Mouse (Mus musculus): ENCODE measurements around the gene Smpd3. TPM values are rescaled to one million over a fixed set of nuclear protein-coding genes. Genes with fewer than 3 reads are reported as not detected.
A peak's percentile ranks its signal among the peaks of the same experiment; 100 is the strongest.

The Smpd3 gene
- 10 to 100 TPM; 65.8 to 76.1 (median 71.5) TPM for total RNA-seq (2022)

- peak; percentile 93 to 100 for DNase-seq (ENCODE audit: low spot score in 2 of 2)
Measured at GRCm38 (mm10) chr8:106337852-106338521, at the start of gene Smpd3. Gene Smpd3 (minus strand): TSS chr8:106337988.

- DNase-seq (ENCODE audit: low spot score in 2 of 2) = no peak
Measured at GRCm38 (mm10) chr8:106381026-106381425, 43.2 kb upstream of the Smpd3 start.

- DNase-seq (ENCODE audit: low spot score in 2 of 2) = no peak
Measured at GRCm38 (mm10) chr8:106379357-106379756, 41.6 kb upstream of the Smpd3 start.

- no peak for DNase-seq (ENCODE audit: low spot score in 2 of 2)
Measured at GRCm38 (mm10) chr8:106378501-106379048, 40.8 kb upstream of the Smpd3 start.

GRCm38 (mm10) chr8:106376862-106377261, 39.1 kb upstream of the Smpd3 start:
- DNase-seq (ENCODE audit: low spot score in 2 of 2) = no peak

- no peak for DNase-seq (ENCODE audit: low spot score in 2 of 2)
Measured at GRCm38 (mm10) chr8:106375957-106376356, 38.2 kb upstream of the Smpd3 start.

- DNase-seq (ENCODE audit: low spot score in 2 of 2) = no peak
Measured at GRCm38 (mm10) chr8:106369069-106369468, 31.3 kb upstream of the Smpd3 start.

GRCm38 (mm10) chr8:106368501-106368900, 30.7 kb upstream of the Smpd3 start:
- no peak for DNase-seq (ENCODE audit: low spot score in 2 of 2)

- no peak for DNase-seq (ENCODE audit: low spot score in 2 of 2)
Measured at GRCm38 (mm10) chr8:106364837-106365236, 27.0 kb upstream of the Smpd3 start.

GRCm38 (mm10) chr8:106364278-106364677, 26.5 kb upstream of the Smpd3 start:
- no peak for DNase-seq (ENCODE audit: low spot score in 2 of 2)

- no peak for DNase-seq (ENCODE audit: low spot score in 2 of 2)
Measured at GRCm38 (mm10) chr8:106363321-106363720, 25.5 kb upstream of the Smpd3 start.

GRCm38 (mm10) chr8:106359650-106360338, 22.0 kb upstream of the Smpd3 start:
- DNase-seq (ENCODE audit: low spot score in 2 of 2) = no peak

GRCm38 (mm10) chr8:106351135-106351534, 13.3 kb upstream of the Smpd3 start:
- DNase-seq (ENCODE audit: low spot score in 2 of 2) = no peak

GRCm38 (mm10) chr8:106349398-106349797, 11.6 kb upstream of the Smpd3 start:
- no peak for DNase-seq (ENCODE audit: low spot score in 2 of 2)

- no peak for DNase-seq (ENCODE audit: low spot score in 2 of 2)
Measured at GRCm38 (mm10) chr8:106346123-106346522, 8.3 kb upstream of the Smpd3 start.

- DNase-seq (ENCODE audit: low spot score in 2 of 2) = no peak
Measured at GRCm38 (mm10) chr8:106343471-106343870, 5.7 kb upstream of the Smpd3 start.

GRCm38 (mm10) chr8:106342828-106343227, 5.0 kb upstream of the Smpd3 start:
- no peak for DNase-seq (ENCODE audit: low spot score in 2 of 2)

- no peak for DNase-seq (ENCODE audit: low spot score in 2 of 2)
Measured at GRCm38 (mm10) chr8:106338741-106339209, 987 bp upstream of the Smpd3 start.

GRCm38 (mm10) chr8:106336561-106336960, 1.2 kb downstream of the Smpd3 start:
- DNase-seq (ENCODE audit: low spot score in 2 of 2) = peak in 1 of 2 experiments; percentile 61

GRCm38 (mm10) chr8:106336031-106336430, 1.8 kb downstream of the Smpd3 start:
- no peak for DNase-seq (ENCODE audit: low spot score in 2 of 2)

GRCm38 (mm10) chr8:106335196-106335595, 2.6 kb downstream of the Smpd3 start:
- DNase-seq (ENCODE audit: low spot score in 2 of 2) = no peak

GRCm38 (mm10) chr8:106333346-106333745, 4.4 kb downstream of the Smpd3 start:
- DNase-seq (ENCODE audit: low spot score in 2 of 2) = no peak

GRCm38 (mm10) chr8:106332498-106332897, 5.3 kb downstream of the Smpd3 start:
- no peak for DNase-seq (ENCODE audit: low spot score in 2 of 2)

Data from left cerebral cortex, adult 8-10 months (tissue).